Mouse (Mus musculus) ovary, adult 18-20 months (tissue): ENCODE results near the gene Sec61a1.

Source experiments
- DNase-seq: peaks from one replicate; pipeline ENCODE4 v3.0.0; 2022; ENCODE audit warnings: low spot score, mixed read lengths

Sec61a1 gene

GRCm38 (mm10) chr6:88516667-88517066, 2.0 kb downstream of the Sec61a1 start:
- no peak for DNase-seq

DNA sequence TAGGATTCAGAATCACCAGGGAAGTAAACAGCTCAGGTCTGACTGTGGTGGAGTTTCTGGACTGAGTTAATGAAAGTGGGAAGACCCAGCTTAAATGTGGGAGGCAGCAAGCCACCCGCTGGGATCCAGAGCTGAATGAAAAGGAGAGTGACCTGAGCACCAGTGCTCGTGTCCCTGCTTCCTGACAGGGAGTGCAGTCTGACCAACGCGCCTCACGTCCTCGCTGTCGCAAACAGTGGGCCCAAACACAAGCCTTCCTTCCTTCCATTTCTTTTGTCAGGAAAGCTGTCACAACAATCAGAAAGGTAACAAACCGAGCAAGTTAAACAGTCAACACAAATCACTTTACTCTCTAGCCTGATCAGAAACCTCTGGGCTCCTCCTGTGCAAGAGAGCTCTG, 2.7 kb downstream of the Sec61a1 start:
- no peak for DNase-seq

DNA sequence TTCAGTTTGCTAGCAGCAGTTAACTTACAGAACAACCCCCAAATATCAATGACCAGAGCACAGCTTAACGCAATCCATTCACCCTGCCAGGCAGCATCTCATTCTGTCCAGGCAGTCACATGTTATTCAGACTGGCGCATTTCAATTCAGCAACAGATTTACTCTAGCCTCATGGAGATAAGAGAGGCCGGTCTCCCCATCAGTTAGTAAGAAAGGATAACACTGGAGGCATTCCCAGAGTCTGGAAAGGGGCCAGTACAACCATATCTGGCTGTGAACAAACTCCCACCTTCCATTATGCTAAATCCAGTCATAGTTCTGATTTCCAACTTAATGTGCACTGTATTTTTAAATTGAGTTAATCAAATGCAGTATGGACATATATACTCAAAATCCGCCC, 4.2 kb downstream of the Sec61a1 start:
- DNase-seq = no peak

GRCm38 (mm10) chr6:88513984-88514383, 4.7 kb downstream of the Sec61a1 start:
- no peak for DNase-seq

DNA sequence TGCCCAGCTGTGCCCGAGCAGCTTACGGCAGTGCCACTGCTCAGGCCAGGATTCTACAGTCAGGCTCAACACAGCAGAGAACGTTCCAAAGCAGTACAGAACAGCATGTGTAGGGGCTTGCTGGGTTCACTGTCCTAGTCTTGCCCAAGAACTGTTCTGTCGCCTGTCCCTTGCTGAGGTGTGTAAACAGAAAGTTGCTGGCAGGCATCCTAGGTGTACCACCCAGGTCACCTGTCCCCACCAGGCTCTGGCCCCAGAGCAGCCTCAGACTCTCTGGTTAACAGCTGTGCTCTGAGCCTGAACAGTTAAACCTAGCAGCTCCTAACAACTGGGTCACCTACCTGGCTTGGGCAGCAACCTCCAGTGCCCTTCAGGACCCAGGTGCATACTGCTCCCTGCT, 15.7 kb downstream of the Sec61a1 start:
- DNase-seq = no peak

- DNase-seq = no peak
These were observed 16.4 kb downstream of the Sec61a1 start for GRCm38 (mm10) chr6:88502030-88502970.

DNA sequence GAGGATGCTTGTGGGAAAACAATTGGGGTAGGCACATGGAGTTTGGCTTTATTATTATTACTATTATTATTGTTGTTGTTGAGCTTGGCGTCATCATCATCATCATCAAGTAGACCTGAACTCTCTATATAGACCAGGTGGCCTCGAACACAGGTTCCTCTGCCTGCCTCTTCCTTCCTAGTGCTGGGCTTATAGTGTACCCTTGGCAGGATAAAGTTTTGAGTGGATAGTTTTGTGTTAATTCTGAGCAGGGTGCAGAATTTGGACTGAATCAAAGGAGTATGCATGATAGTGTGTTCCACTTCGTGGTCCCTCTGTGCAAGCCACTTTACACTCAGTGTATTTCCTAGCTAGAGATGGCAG, 18.3 kb downstream of the Sec61a1 start:
- no peak for DNase-seq

GRCm38 (mm10) chr6:88499481-88500404, 19.0 kb downstream of the Sec61a1 start:
- no peak for DNase-seq

- no peak for DNase-seq
These were observed 25.0 kb downstream of the Sec61a1 start for GRCm38 (mm10) chr6:88493712-88494111.

- no peak for DNase-seq
These were observed 27.9 kb downstream of the Sec61a1 start for GRCm38 (mm10) chr6:88490629-88491354.

- no peak for DNase-seq
These were observed 28.9 kb downstream of the Sec61a1 start for GRCm38 (mm10) chr6:88489834-88490233.

DNA sequence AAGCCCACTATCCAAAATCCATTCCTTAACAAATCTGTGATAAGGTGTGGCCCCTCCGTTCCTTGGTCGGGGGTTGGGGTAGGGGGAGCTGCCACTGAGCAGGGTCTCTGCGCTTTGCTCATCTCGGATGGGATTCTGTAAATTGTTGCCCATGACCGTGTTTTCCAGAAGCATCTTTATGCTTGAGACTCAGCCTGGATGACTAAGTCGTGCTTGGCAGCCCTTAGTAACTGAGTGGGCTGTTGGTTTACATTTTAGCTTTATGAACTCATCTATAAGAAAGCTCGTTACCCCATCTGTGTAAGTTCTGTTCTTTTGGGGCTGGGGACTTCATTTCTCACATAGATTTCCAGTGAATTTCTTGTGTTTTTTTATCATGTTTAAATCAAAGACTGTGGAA, 29.7 kb downstream of the Sec61a1 start:
- DNase-seq = no peak

- DNase-seq = peak; percentile 23
These were observed 31.8 kb downstream of the Sec61a1 start for GRCm38 (mm10) chr6:88486893-88487292.

DNA sequence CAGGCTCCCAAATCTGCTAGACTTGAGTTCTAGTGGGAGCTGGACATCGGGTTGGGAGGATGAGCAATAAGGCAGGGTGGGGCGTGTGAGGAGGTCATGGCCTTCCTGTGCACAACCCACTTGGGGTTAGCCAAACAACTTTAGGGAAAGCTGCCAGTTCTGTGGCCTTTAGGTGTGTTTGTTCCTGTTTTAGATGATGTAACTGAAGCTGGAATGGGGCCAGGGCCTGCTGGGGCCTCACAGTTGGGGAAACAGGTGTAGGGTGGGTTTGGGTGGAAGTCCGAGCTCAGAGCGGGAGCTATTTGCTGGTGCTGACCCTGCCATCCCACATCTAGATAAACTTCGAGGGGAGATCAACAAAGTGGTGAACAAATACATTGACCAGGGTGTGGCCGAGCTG, 33.3 kb downstream of the Sec61a1 start:
- DNase-seq = no peak

DNA sequence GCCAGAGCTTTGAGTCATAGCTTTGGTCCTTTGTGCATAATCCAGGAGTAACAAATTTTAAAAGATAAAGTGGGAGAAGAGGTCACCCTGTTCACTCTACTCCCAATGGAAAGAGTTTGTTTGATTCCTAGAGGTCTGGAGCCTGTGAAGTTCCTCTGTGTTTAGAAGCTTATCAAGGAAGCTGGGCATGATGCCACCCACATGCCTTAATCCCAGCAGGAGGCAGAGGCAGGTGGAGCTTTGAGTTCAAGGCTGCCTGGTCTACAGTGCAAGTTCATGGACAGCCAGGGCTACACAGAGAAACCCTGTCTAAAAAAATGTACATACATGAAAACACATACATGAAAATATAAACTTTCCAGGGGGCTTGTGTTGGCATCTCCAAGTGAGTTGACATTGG, 34.8 kb downstream of the Sec61a1 start:
- DNase-seq = peak; percentile 34

- peak; percentile 22 for DNase-seq
These were observed 35.6 kb downstream of the Sec61a1 start for GRCm38 (mm10) chr6:88483111-88483510.

- DNase-seq = no peak
These were observed 38.3 kb downstream of the Sec61a1 start for GRCm38 (mm10) chr6:88480421-88480820.

DNA sequence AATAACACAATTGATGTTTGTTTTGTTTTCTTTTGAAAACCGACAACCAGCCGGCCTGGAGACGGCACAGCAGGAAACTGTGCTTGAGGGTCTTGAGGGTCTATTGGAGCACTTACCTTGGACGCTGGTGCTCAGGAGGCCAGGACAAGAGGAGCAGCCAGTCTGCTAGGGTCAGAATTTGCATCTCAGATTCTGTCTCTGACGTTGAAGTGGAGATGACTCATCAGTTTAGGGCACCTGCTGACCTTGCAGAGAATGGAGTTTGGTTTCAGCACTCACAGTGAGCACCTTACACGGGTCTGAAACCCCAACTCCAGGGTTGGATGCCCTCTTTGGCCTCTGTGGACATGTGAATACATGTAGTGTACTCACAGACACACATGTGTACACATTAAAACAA, 48.8 kb downstream of the Sec61a1 start:
- DNase-seq = no peak

GRCm38 (mm10) chr6:88465181-88465920, 53.4 kb downstream of the Sec61a1 start, which contains the start of gene Ruvbl1:
Ruvbl1 (plus strand) TSS chr6:88465409.
- peak; percentile 87 for DNase-seq

- no peak for DNase-seq
These were observed 64.2 kb downstream of the Sec61a1 start for GRCm38 (mm10) chr6:88454545-88454944.
